Mouse (Mus musculus) heart, embryonic 15.5 days (tissue): ENCODE data around the gene Bcar3. TPM values are rescaled to one million over a fixed set of nuclear protein-coding genes. Genes with fewer than 3 reads are reported as not detected.
A peak's percentile ranks its signal among the peaks of the same experiment; 100 is the strongest.

Experiments used
- ATAC-seq: fragments of 200-750 bp; cut with Nextera tagmentation; replicated peaks from 2 replicates; pipeline ENCODE4 v1.8.0; 2017; ENCODE audit warnings: low read depth, moderate TSS enrichment; ENCODE audit not compliant: insufficient number of reproducible peaks, insufficient read depth, low FRiP score
- H3K27ac ChIP-seq: fragments of 300-500 bp; sonication (generic); 2 replicates; pipeline ENCODE4 v1.5.1; 2015; ENCODE audit warnings: mild to moderate bottlenecking, inconsistent platforms
- H3K27me3 ChIP-seq: fragments of 300-500 bp; sonication (generic); 2 replicates; pipeline ENCODE4 v1.6.1; 2015; ENCODE audit warnings: inconsistent platforms
- H3K36me3 ChIP-seq: fragments of 300-500 bp; sonication (generic); 2 replicates; pipeline ENCODE4 v1.6.1; 2015; ENCODE audit warnings: mild to moderate bottlenecking, inconsistent platforms
- H3K4me1 ChIP-seq: fragments of 300-500 bp; sonication (generic); replicated peaks from 2 replicates; pipeline ENCODE4 v1.6.1; 2015; ENCODE audit warnings: inconsistent platforms
- H3K4me2 ChIP-seq: fragments of 300-500 bp; sonication (generic); 2 replicates; pipeline ENCODE4 v1.6.1; 2015; ENCODE audit warnings: inconsistent platforms, mild to moderate bottlenecking, moderate library complexity
- H3K4me3 ChIP-seq: fragments of 300-500 bp; sonication (generic); 2 replicates; pipeline ENCODE4 v1.5.1; 2015; ENCODE audit warnings: mild to moderate bottlenecking, inconsistent platforms
- H3K9ac ChIP-seq: fragments of 300-500 bp; sonication (generic); 2 replicates; pipeline ENCODE4 v1.6.1; 2015; ENCODE audit warnings: mild to moderate bottlenecking, inconsistent platforms
- H3K9me3 ChIP-seq: fragments of 300-500 bp; sonication (generic); replicated peaks from 2 replicates; pipeline ENCODE4 v1.6.1; 2016; ENCODE audit warnings: inconsistent platforms
- WGBS: fragments of 180-500 bp; shearing (Covaris S2); methylation state at CpG from one replicate; pipeline ENCODE4 v1.1.7; 2015; ENCODE audit warnings: mixed read lengths; 5-methylcytosine and 5-hydroxymethylcytosine counted together
- polyA plus RNA-seq: library from polyadenylated mRNA; unstranded; fragments of >200 nt; fragmentation: Nextera tagmentation; extraction: Ambion mirVana; gene quantifications from 2 replicates; pipeline ENCODE4 v1.2.1, GENCODE M21; 2015

The Bcar3 gene
- polyA plus RNA-seq, 1 experiment from 2014 or later: 3.9 TPM

- peak overlapping the region; percentile 72 for H3K4me3 ChIP-seq
- WGBS: 1% methylated on average over 15 of the region's 15 CpGs
- H3K36me3 ChIP-seq: no peaks in the 10 kb centered on the region
- peak overlapping the region; percentile 51; the same call in 1 of the 2 replicates for H3K27ac ChIP-seq
- H3K9ac ChIP-seq: peak overlapping the region; percentile 80
- H3K27me3 ChIP-seq: peaks cover 35% of the 10 kb centered on the region
- H3K4me2 ChIP-seq: peak overlapping the region; percentile 97
- peaks cover 20% of the 10 kb centered on the region for H3K4me1 ChIP-seq
- ATAC-seq: peak; percentile 24; the same call in 1 of the 2 replicates
- no peaks in the 10 kb centered on the region for H3K9me3 ChIP-seq
These were observed 126.5 kb downstream of the Bcar3 start for GRCm38 (mm10) chr3:122420410-122420774.

- no peak for ATAC-seq
- peak overlapping the region; percentile 72 for H3K4me3 ChIP-seq
- WGBS: 35% methylated on average over 13 of the region's 13 CpGs
These were observed 127.2 kb downstream of the Bcar3 start for GRCm38 (mm10) chr3:122421042-122421702.

DNA sequence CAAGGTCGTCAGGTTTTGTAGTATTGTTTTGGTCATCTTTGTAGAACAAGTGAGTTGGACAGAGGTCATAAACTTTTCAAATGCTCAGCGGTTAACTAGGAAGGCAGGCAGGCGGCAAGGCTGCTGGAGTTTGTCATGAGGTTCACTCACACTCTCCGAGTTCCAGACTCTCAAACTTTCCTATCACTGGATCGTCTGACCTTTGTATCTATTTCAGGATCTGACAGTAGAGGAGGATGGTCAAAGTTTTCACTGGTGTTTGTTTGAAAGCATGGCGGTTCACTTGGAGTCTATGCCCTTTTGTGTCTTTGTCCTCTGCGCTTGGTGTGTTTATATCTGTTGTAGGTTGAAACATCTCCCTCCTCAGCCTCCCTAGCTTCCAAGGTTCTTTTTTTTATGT is 127.9 kb downstream of the Bcar3 start:
- Histone ChIP-seq H3K4me2 (no peak overlapping the region), H3K36me3 (no peaks in the 10 kb centered on the region), H3K27ac (no peak overlapping the region), H3K27me3 (peaks cover 40% of the 10 kb centered on the region), H3K4me1 (peaks cover 20% of the 10 kb centered on the region), H3K9ac (no peak overlapping the region), H3K4me3 (no peak overlapping the region), H3K9me3 (no peaks in the 10 kb centered on the region)
- no peak for ATAC-seq
- 48% methylated on average over 7 of the region's 7 CpGs for WGBS

More at GRCm38 (mm10) chr3:122421042-122421702, 127.2 kb downstream of the Bcar3 start:
- H3K27ac ChIP-seq: no peak overlapping the region
- H3K4me1 ChIP-seq: peaks cover 20% of the 10 kb centered on the region
- H3K36me3 ChIP-seq: no peaks in the 10 kb centered on the region
- peak overlapping the region; percentile 97 for H3K4me2 ChIP-seq
- no peak overlapping the region for H3K9ac ChIP-seq
- H3K27me3 ChIP-seq: peaks cover 35% of the 10 kb centered on the region
- H3K9me3 ChIP-seq: no peaks in the 10 kb centered on the region

DNA sequence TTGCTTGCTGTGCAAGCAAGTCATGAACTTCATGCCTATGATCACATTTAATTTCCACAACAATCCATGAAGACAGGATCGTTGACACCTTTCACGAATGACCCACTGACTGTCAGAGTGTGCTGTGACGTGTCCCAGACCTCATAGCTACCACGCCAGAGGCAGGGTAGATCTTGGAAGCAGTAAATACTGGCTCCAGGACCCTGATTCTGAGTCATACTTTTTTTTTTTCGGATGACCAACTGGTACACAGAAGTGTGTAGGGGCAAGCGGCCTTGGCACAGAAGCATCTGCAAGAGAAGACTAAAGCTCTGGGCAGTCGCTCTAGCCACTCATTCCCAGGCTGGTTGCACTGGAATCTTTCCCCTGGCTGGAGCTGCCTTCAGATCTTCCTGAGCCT is 128.3 kb downstream of the Bcar3 start:
- ATAC-seq: no peak
- Histone ChIP-seq H3K36me3 (no peaks in the 10 kb centered on the region), H3K4me2 (no peak overlapping the region), H3K27ac (no peak overlapping the region), H3K9ac (no peak overlapping the region), H3K9me3 (no peaks in the 10 kb centered on the region), H3K27me3 (peaks cover 41% of the 10 kb centered on the region), H3K4me3 (no peak overlapping the region), H3K4me1 (peaks cover 20% of the 10 kb centered on the region)
- WGBS: 41% methylated on average over 7 of the region's 7 CpGs

- H3K36me3 ChIP-seq: no peaks in the 10 kb centered on the region
- H3K9me3 ChIP-seq: no peaks in the 10 kb centered on the region
- peaks cover 23% of the 10 kb centered on the region for H3K4me1 ChIP-seq
- 85% methylated on average over 7 of the region's 7 CpGs for WGBS
- H3K9ac ChIP-seq: no peak overlapping the region
- no peak overlapping the region for H3K4me2 ChIP-seq
- no peak for ATAC-seq
- H3K27me3 ChIP-seq: peaks cover 41% of the 10 kb centered on the region
- H3K4me3 ChIP-seq: no peak overlapping the region
- H3K27ac ChIP-seq: no peak overlapping the region
These were observed 129.7 kb downstream of the Bcar3 start for GRCm38 (mm10) chr3:122423643-122424042.

DNA sequence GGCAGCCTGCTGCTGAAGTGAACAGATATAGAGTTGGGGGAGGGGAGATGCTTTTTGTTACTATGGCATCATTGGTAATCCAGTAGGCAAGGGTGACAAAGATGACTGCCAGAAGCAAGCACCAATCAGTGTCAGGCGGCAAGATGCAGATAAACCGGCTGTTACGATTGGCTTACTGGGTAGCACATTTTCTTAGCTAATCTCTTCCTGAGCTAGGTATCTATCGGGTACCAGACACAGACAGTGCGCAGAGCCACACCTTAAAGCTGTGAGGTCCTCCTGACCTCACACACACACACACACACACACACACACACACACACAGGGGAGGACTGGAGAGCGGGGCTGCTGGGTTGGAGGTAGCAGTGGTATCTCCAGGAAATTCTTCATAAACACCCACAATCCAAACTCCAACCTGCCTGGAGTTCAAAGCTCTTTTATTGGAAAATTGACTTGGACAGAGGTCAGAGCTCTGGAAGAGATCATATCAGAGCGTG is 134.4 kb downstream of the Bcar3 start:
- no peak overlapping the region for H3K9ac ChIP-seq
- no peaks in the 10 kb centered on the region for H3K36me3 ChIP-seq
- peak; percentile 21; the same call in 1 of the 2 replicates for ATAC-seq
- no peaks in the 10 kb centered on the region for H3K9me3 ChIP-seq
- peaks cover 22% of the 10 kb centered on the region for H3K27me3 ChIP-seq
- no peak overlapping the region for H3K4me2 ChIP-seq
- no peak overlapping the region for H3K4me3 ChIP-seq
- no peak overlapping the region for H3K27ac ChIP-seq
- peaks cover 18% of the 10 kb centered on the region for H3K4me1 ChIP-seq
- WGBS: 47% methylated on average over 7 of the region's 7 CpGs

GRCm38 (mm10) chr3:122430780-122431497 is 137.0 kb downstream of the Bcar3 start:
- Histone ChIP-seq H3K36me3 (no peaks in the 10 kb centered on the region), H3K4me2 (no peak overlapping the region), H3K9me3 (no peaks in the 10 kb centered on the region), H3K4me3 (no peak overlapping the region), H3K4me1 (peaks cover 18% of the 10 kb centered on the region), H3K27me3 (peaks cover 11% of the 10 kb centered on the region), H3K27ac (no peak overlapping the region), H3K9ac (no peak overlapping the region)
- 47% methylated on average over 7 of the region's 7 CpGs for WGBS
- ATAC-seq: no peak; the same call in 1 of the 2 replicates

DNA sequence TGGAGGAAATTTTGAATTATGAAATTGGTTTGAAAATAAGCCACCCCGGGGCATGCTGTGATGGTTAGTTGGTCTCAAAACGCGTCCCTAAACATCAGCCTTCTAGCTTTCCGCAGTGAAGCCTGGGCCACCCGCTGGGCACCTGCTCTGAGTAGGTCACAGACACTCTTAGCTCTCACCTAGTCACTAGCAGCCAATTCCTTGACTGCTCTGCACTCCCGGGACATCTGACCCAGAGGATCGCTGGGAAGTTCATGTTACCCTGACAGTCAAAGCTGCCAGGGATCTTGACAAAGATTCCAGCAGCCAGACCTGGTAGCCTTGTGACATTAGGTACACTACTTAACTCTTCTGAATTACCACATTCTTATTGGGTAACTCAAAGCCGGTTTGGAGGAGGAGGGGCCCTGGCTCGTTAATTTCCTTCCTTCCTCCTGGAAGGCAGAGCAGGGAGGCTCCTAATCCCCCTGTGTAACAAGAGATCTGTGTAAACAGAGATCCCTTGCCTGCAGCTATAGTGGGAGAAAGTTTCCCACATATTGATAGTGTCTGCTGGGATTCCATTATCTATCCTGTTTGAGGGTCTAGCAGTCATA is 139.0 kb downstream of the Bcar3 start:
- Histone ChIP-seq H3K9ac (no peak overlapping the region), H3K36me3 (no peaks in the 10 kb centered on the region), H3K4me3 (no peak overlapping the region), H3K27me3 (0 out of 2 replicates have a peak, but pooled peaks cover 3% of the 10 kb centered on the region), H3K9me3 (no peaks in the 10 kb centered on the region), H3K27ac (no peak overlapping the region), H3K4me2 (no peak overlapping the region), H3K4me1 (peaks cover 18% of the 10 kb centered on the region)
- ATAC-seq: no peak
- WGBS: 31% methylated on average over 9 of the region's 9 CpGs

DNA sequence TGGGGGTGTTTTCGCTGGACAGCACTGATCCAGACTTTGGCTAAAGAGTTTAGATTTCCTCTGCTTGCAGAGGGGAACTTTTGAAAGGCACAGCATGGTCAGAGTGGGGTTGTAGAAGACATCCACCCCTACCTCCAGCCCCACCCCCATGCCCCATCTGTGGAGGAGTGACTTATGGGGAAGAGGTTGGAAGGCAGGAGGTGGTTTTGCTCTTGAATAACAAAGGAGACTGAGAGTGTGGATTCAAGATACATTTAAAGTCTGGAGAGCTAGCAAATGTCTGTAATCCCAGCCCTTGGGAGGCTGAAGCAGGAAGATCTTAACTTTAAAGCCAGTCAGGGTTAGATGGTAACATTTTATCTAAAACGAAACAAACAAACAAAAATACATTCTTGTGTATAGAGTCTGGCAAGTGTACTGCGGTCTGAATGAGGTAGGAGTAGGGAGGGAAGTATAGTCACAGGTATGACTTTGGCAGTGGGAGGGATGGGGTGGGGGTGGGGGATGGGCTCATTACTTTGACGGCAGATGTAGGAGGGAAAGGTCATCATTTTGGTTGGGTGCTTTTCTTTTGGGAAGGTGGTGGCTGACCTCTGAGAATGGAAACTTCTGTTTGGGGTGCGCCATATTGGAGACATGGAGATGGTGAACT is 140.2 kb downstream of the Bcar3 start:
- WGBS: 79% methylated on average over 5 of the region's 5 CpGs
- no peak for ATAC-seq
- Histone ChIP-seq H3K9ac (no peak overlapping the region), H3K27ac (no peak overlapping the region), H3K4me2 (no peak overlapping the region), H3K36me3 (no peaks in the 10 kb centered on the region), H3K9me3 (no peaks in the 10 kb centered on the region), H3K4me1 (peaks cover 15% of the 10 kb centered on the region), H3K4me3 (no peak overlapping the region), H3K27me3 (no peaks in the 10 kb centered on the region)

GRCm38 (mm10) chr3:122434983-122435935 is 141.3 kb downstream of the Bcar3 start:
- WGBS: 85% methylated on average over 8 of the region's 8 CpGs
- H3K27ac ChIP-seq: no peak overlapping the region
- no peak overlapping the region for H3K4me3 ChIP-seq
- H3K9ac ChIP-seq: no peak overlapping the region
- no peaks in the 10 kb centered on the region for H3K27me3 ChIP-seq
- no peak overlapping the region for H3K4me2 ChIP-seq
- no peak for ATAC-seq
- peaks cover 15% of the 10 kb centered on the region for H3K4me1 ChIP-seq
- H3K36me3 ChIP-seq: no peaks in the 10 kb centered on the region
- no peaks in the 10 kb centered on the region for H3K9me3 ChIP-seq
